Mouse (Mus musculus): Measurements from ENCODE around the gene Csnk2b.
"Not testable (repeated sequence)": the region's sequence is repeated elsewhere in the genome, so short reads cannot be mapped to it uniquely, and the experiment has no call there.

Gene Csnk2b

DNA sequence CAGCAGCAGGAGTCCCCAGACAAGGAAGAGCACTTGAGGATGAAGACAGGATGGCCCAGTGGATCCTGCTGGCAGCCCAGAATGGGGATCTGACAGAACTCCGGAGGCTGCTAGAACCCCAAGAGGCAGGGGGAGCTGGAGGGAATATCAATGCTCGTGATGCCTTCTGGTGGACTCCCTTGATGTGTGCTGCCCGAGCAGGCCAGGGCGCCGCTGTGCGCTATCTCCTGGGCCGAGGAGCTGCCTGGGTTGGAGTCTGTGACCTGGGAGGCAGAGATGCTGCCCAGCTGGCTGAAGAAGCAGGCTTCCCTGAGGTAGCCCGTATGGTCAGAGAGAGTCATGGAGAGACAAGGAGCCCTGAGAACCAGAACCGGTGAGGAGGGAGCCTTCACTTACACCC lies 1.4 kb upstream of the Csnk2b start:
- not testable (repeated sequence) for DNase-seq (ENCODE audit: low read depth in 2 of 2, low spot score in 2 of 2)

DNA sequence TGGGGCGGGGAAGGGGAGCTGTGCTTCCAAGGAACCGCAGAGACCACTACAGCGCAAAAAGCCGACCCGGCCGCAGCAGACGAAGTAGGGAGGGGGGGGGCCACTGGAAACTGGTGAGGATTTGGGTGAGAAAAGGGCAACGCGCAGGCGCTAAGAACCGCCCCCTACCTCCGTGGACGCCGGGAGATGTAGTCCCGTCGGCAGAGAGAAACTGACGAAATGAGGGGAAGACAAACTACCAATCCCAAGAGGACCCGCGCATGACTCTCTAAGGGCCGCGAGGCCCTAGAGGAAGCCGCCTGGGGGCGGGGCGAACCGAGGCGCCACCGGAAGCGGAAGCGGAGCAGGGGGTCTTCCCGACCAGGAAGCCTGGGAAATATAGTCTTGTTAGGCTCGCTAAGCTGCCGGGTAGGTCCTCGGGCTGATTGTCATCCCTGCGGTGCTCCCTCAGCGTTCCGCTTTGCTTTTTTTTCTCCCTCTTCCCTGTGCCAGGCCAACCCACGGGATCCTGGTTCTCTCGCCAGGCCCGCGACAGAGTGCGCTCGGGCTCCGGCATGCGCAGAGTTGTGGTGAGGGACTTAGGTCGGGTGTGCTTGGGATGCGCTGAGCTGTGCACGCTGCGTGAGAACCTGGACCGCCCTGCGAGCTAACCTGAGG lies 582 bp downstream of the Csnk2b start, which contains the start of gene Gpank1:
Gene Gpank1 (plus strand): TSS at position 313 of the 657 bp plus-strand sequence.
- peak; percentile 94 to 96 for DNase-seq (ENCODE audit: low read depth in 2 of 2, low spot score in 2 of 2)

DNA sequence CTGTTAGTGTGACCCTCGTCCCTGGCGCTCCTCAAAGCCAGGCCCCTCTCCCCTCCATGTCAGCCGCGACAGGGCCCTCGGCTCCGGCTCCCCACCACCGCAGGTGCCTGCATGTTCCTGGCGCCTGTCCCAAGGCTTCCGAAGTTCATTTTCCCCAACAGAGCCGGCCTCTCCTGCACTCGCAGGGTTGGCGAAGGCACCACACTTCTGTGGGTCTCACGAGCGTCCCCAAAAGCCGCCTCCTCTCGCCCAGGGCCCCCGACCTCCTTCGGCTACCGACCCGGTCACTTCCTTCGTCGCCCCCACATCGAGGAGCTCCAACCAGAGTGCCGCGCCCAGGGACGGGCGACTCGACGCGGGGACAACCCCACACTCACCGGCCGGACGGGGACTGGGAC lies 1.1 kb downstream of the Csnk2b start:
- DNase-seq (ENCODE audit: low read depth in 2 of 2, low spot score in 2 of 2) = no peak

DNA sequence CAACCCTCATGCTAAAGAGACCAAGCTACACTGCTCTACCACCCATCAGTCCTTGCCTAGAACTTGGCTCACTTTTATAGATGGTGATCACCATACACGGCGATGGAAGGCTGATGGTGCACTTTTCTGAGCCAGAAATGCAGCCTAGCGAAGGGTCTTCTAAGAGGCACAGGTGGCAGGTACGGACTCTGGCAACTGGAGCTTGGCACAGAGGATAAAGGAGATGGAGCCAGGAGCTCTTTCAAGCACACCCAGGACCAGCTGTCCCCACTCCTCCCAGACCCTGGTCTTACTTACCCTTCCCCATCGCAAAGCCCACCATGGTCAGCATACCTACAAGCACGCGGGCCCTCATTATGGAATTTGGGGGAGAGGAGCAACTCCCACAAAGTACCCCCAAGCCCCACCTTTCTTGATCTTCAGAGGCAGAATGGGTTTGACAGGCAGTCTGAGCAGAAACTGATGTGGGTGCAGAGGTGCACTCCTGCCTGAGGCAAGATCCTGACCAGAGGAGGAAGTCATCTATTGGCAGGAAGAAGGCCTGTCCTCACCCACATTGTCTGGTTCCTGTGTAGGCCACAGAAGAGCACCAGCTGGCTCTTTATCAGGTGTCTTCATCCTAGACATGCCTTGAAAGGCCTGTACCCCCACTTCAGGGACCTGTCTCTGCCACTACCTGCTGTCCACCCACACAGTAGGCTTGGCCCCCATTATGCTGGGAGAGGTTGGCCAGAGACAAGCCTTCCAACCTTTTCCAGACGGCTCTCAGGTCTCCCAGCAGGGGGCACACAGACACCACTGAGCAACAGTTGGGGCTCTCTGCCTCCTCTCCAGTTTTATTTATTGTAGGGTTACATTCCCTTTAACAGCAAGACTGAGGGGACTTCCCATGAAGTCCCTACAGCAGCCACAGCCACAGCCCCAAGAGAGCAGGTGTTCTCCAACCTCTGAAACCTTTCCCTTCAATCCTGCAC lies 6.5 kb downstream of the Csnk2b start, which contains the start of gene Ly6g5b:
Gene Ly6g5b (minus strand): TSS at position 383 of the 974 bp plus-strand sequence.
- peak; percentile 43 to 59 for DNase-seq (ENCODE audit: low read depth in 2 of 2, low spot score in 2 of 2)

DNA sequence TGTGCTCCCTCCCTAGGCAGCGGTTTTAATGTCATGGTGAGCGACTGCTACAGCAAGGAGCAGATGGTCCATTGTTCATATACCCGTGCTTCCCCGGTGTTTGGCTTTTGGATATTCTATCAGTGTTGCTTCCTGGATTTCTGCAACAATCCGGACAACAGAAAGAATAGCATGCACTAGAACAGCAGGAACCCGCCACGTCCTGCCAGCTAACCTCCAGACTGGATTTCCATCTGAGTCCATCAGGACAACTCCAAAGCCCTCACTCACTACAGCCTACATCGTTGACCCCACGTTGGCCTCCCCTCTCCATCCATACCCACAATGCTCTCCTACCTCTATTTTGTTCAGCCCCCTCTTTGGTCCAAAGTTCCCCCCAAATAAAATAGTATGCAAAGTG lies 10.1 kb downstream of the Csnk2b start:
- DNase-seq (ENCODE audit: low read depth in 2 of 2, low spot score in 2 of 2) = no peak

DNA sequence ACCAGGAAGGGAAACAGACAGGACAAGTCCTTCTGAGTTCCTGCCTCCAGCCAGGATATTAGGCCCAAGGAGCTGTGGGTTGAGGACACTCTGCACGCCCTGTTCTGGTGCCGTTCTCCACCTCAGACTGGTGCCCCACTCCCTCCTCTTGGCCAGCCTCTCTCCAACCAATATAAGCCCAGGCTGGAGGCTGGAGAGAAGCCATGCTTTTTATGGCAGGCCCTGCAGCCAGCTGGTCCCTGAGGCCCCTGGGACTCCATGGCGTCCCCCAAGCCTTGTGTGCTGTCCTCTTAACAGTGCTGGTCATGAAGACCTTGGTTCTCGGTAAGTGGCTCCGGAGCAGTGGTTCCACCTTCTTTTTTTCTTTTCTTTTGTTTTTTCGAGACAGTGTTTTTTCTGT lies 13.8 kb downstream of the Csnk2b start, which contains the start of gene Ly6g5c:
Gene Ly6g5c (plus strand): TSS at position 183 of the 400 bp plus-strand sequence.
- DNase-seq (ENCODE audit: low read depth in 2 of 2, low spot score in 2 of 2) = no peak

DNA sequence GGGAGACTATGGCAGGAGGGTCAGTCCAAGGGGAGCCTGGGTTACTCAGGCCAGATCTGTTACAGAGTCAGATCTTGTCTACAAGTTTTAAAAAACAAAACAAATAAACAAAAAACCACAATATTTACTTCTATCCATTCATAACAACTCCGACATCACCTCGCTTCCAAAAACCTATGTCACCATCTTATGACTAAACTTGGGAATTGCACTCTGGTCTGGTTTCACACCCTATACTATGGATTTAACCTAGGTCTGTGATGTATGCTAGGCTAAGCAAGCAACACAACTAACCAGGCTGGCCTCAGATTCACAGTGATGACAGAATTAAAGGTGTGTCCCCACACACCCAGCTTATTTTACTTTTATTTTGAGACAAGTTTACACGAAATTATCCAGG lies 15.3 kb downstream of the Csnk2b start:
- DNase-seq (ENCODE audit: low read depth in 2 of 2, low spot score in 2 of 2) = no peak

DNA sequence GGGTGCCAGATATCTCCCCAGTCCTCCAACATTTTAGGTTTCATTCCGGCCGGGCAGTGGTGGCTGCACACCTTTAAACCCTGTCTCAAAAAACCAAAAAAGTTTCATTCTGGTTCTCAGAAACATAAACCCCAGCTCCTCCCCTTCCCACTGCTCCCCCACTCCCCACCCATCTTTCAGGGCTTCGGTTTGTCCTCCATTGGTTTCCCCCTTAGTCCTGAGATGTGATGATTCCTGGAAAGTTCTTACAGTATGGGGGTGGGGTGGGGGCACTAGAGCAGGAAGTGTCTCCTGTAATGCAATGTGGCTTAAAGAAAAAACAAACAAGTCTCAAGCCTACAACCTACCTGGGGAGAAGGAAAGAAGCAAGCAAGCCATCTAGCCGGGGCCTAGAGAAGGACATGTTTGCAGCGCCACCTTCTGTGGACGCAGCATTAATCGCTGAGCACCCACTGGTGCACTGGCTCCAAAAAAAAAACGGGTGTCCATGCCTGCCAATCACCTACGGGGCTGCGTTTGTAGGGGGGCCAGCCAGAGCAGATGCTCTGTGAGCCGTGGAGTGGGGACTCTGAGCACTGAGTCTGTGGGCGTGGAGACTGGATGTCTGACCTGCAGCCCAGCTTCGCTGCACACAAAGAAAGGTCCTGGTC lies 16.0 kb downstream of the Csnk2b start:
- no peak for DNase-seq (ENCODE audit: low read depth in 2 of 2, low spot score in 2 of 2)

DNA sequence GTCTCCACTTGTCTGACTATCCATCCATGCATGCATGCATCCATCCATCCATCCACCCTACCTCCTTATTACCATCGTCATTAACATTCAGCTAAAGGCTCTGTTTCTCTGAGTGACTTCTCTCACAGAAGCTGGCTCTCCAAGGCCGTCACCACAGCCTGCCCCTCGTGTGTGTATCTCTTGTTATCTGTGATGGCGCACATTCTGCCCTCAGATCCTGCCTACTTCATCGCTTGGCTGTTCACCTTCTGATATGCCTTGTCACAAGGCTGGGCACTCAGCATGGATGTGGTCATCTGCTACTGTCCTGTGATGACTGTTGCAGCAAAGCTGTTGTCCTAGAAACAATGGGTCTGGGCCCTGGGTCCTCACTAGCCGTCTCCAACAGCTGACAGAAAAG lies 17.1 kb downstream of the Csnk2b start:
- DNase-seq (ENCODE audit: low read depth in 2 of 2, low spot score in 2 of 2) = no peak

DNA sequence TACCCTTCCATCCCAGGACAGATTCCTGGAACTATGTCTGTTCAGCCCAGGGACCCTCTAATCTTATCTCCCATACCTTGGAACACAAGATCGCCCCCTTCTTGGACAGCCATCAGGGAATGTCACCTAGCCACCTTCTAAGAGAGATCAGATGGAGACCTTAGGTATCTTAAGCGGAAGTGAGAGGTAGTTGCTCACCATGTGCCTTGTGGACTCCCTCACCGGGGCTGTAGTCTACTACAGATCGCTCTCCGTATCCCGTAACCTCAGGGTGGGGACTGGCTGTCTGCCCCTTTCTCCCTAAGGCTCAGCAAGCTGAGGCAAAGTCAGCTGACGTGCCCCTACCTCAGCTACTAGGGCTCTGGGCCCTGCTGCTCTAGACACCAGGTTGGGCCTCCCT lies 17.8 kb downstream of the Csnk2b start:
- no peak for DNase-seq (ENCODE audit: low read depth in 2 of 2, low spot score in 2 of 2)

DNA sequence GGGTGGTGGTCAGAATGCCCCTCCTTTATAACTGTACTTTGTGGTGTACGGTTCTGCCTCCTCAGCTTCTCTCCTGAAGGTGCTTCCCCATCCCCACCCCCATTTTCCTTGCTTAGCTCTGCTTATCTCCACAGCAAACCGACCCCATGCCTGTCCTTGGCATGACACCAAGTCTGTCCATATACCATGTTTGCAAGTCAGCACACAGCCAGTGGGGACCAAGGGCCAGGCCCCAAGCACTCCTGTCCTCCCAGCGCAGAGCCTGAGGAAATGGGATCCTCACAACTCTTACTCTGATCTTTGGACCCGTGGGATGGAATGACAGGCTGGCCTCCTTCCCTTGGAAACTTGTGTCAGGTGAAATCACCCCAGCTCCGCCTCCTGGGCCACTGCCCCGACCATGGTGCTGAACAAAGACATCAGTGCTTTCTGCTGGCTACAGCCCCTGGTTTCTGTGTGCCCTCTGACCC lies 18.6 kb downstream of the Csnk2b start:
- no peak for DNase-seq (ENCODE audit: low read depth in 2 of 2, low spot score in 2 of 2)

DNA sequence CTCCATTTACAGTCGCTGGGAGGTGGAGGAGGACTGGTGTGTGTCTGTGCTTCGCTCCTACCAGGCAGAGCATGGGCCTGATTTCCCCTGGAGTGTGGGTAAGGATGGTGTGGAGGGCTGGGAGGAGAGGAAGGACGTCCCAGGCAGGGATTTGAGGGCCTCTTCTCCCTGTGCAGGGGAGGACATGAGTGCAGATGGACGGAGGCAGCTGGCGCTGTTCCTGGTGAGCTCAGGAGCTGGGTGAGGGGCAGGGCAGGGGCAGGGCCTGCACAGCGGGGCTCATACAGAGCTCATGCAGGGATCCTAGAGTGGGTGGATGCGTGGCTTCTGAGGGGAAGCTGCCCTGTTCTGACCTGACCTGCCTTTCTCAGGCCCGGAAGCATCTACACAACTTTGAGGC lies 19.6 kb downstream of the Csnk2b start:
- DNase-seq (ENCODE audit: low read depth in 2 of 2, low spot score in 2 of 2) = no peak

DNA sequence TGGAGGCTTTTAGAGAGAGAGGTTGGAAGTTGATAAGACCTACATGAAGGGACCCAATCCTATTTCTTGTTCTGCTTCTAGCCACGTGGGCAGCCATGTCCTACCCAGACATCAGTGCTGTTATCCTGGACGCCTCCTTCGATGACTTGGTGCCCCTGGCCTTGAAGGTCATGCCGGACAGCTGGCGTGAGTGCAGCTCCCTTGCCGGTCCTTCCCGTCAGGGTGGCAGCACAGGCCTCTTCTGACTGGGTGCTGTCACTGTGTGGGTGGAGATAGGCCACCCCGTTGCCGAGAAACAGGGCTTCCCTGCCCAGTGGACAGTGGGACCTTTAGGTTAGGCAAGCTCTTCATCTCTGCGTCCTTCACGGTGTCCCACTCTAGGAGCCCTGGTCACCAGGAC lies 20.7 kb downstream of the Csnk2b start:
- DNase-seq (ENCODE audit: low read depth in 2 of 2, low spot score in 2 of 2) = no peak

DNA sequence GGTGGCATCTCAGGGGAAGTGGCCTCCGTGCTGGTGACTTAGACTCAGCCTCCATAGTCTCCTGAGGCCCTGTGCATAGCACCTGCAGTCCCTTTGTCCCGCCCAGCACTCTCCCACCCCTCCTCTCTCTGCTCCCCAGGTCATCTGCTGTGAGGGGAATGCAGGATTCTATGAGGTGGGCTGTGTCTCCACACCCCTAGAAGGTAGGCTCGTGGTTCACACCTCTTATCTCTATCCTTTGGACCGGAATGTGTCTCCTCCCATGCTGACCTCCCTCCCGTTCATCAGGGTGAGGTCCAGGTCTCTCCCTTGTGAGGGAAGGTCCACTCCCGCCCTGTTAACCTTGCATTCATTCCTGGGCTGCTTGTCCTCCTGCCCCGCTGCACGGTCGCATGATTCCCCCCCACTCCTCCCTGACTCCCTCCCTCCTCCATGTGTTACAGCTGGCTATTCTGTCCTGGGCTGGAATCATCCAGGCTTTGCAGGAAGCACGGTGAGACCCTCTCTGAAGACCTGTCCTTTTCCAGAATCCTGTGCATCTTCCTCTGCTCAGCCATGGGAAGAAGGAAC lies 21.6 kb downstream of the Csnk2b start:
- no peak for DNase-seq (ENCODE audit: low read depth in 2 of 2, low spot score in 2 of 2)

DNA sequence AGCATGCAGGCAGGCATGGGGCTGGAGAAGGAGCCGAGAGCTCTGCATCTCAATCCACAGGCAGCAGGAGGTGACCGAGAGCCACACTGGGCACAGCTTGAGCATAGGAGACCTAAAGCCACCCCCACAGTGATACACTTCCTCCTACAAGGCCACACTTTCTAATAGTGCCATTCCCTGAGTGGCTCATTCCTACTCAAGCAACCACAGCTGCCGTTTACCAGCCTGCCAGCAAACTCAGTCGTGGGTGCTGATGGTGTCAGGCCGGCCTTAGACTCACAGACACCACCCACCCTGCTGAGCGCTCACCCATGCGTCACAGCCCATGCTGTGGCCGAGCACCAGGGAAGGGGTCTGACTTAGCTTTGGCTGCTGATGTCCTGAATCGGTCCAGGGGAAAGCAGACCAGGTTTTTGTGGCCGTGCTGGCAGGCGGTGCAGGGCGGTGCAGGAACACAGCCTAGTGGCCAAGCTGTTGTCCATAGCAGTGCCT lies 24.6 kb downstream of the Csnk2b start:
- DNase-seq (ENCODE audit: low read depth in 2 of 2, low spot score in 2 of 2) = no peak

DNA sequence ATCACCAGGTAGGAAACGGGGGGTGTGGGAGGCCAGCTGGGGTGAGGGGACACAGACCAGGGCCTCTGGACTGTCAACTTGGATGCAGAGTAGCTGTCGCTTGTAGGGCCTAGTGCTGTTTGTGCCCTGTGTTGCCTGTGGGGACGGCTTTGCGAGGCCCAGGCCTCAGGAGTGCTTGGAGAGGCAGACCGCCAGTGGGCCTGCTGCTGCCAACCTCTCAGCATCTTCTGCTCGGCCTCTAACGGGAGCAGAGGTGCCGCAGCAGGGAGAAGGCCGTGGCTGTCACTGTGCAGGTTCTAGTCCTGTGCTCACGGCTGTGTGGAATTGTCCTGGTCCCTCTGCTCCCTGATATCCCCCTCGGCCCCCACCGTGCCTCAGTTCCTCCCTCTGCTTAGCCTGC lies 25.3 kb downstream of the Csnk2b start:
- DNase-seq (ENCODE audit: low read depth in 2 of 2, low spot score in 2 of 2) = no peak

DNA sequence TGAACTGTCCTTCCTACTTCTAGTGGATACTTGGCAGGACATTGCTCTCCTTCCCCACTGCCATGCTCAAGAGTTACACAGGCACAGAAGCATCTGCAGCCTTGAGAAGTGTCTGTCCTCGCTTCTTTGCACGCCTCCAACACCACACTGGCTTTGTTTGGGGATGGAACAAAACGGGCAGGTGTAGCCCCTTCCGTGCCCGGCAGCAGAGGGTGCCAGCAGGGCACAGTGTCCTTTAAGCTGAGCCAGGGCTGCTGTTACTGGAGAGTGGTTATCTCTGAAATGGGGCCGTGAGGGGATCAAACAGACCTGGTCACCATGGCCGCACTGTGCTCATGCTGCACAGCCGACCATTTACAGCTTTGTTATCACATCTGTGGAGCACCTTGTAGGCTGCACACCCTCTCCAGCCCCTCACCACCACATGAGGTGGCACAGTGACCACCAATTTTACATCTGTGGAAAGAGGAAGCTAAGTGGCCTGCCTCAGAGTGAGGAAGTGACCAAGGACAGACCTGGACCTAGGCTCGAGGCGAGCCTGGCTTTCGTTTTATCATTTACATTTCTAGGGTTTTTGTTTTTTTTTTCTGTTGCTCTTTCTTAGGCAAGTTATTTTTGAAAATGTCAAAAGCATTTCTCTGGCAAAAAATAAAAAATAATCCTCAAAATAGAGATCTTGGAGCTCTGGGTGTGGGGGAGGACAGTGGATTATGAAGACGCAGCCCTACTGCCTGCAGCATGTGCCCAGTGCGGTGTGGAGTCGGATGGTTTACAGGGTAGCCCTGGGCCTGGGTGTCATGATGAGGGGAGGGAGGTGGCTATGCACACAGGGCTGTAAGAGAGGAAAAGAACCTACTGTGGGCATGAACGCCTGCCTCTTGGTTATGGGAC lies 27.1 kb downstream of the Csnk2b start:
- DNase-seq (ENCODE audit: low read depth in 2 of 2, low spot score in 2 of 2) = no peak

DNA sequence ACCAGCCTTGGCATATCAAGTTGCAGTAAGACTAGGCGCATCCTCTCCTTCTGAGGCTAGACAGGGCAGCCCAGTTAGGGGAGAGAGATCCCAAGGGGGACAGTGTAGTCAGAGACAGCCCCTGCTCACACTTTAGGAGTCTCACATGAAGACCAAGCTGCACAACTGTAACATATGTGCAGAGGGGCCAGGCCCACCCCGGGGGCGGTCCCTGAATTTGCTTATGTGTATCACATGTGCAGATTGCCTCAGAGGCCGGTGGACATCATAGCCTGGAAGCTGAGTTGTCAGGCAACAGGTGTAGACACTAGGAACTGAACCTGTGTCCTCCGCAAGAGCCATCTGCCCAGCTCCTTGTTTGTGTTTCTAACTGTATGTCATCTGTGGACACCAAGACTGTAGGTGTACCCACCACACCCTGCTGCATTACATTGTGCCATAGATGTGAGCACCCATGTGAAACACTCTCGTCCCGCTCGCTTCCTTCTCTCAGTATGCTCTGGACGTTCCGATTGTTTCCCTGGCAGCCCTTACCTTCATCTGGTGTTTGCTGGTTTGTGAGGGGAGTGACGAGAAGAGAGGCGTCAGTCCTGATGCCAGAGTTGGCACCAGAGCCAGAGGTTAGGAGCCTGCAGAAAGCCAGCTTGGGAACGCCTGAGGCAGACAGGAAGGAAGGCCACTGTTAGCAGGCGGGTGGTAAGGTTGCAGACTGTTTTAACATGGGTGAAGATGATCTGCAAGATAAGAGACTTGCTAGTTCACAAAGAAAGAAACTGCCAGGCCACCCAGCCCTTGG lies 29.3 kb downstream of the Csnk2b start:
- DNase-seq (ENCODE audit: low read depth in 2 of 2, low spot score in 2 of 2) = no peak
